ENCODE assay signal across 8 mouse cellular contexts in genomic region chr6:41605794-41606104, GRCm38 (mm10). TPM values are rescaled to one million over a fixed set of nuclear protein-coding genes. Genes with fewer than 3 reads are reported as not detected.
DNase-seq lines count a peak whose midpoint lies in the region; ATAC-seq and TF ChIP-seq lines count a peak whose summit lies in the region.

No protein-coding gene starts in this region.

- ATAC-seq in kidney, postnatal 0 days (replicated peaks; ENCODE audit: low FRiP score, low read depth), result peak; percentile 40; the same call in 1 of the 2 replicates
- ATAC-seq in embryonic facial prominence, embryonic 11.5 days (replicated peaks; ENCODE audit: insufficient number of reproducible peaks, low FRiP score, low TSS enrichment, low read depth), result peak; percentile 47
- ATAC-seq in hindbrain, embryonic 16.5 days, result peak; percentile 55
- ATAC-seq in midbrain, embryonic 16.5 days, result peak; percentile 66

- H3K27me3 ChIP-seq in kidney, postnatal 0 days (ENCODE audit: insufficient read depth, low read length), result no peaks in the 10 kb centered on the region
- no peaks in the 10 kb centered on the region for H3K27me3 ChIP-seq in embryonic facial prominence, embryonic 11.5 days (ENCODE audit: control insufficient read depth, insufficient read depth, low read length)
- no peaks in the 10 kb centered on the region for H3K27me3 ChIP-seq in hindbrain, embryonic 16.5 days (replicated peaks; ENCODE audit: control insufficient read depth, insufficient read depth, low read length)
- H3K27me3 ChIP-seq in midbrain, embryonic 16.5 days (ENCODE audit: control insufficient read depth, insufficient read depth, low read depth, low read length), result no peaks in the 10 kb centered on the region

- peak; percentile 2 for DNase-seq in kidney, postnatal 0 days (ENCODE audit: low spot score)
- no peak for DNase-seq in kidney, adult 9 months
- no peak for DNase-seq in embryonic facial prominence, embryonic 11.5 days (ENCODE audit: low spot score)
- DNase-seq in layer of hippocampus, adult 9-10 months (ENCODE audit: low spot score), result no peak
- no peak for DNase-seq in urinary bladder, adult 2 months (ENCODE audit: low spot score)
- no peak for DNase-seq in frontal cortex, postnatal 25 days (ENCODE audit: low spot score in 2 of 2)

- peak overlapping the region; percentile 61 for H3K4me3 ChIP-seq in kidney, postnatal 0 days (replicated peaks; ENCODE audit: low read depth, low read length)
- peak overlapping the region; percentile 61 for H3K4me3 ChIP-seq in embryonic facial prominence, embryonic 11.5 days (ENCODE audit: low read depth, low read length)
- H3K4me3 ChIP-seq in hindbrain, embryonic 16.5 days (ENCODE audit: low read length), result peak overlapping the region; percentile 68
- H3K4me3 ChIP-seq in midbrain, embryonic 16.5 days (ENCODE audit: low read depth, low read length), result peak overlapping the region; percentile 74

- H3K9me3 ChIP-seq in kidney, postnatal 0 days (replicated peaks; ENCODE audit: low read length), result no peaks in the 10 kb centered on the region
- H3K9me3 ChIP-seq in embryonic facial prominence, embryonic 11.5 days (replicated peaks; ENCODE audit: control insufficient read depth, low read length), result no peaks in the 10 kb centered on the region
- H3K9me3 ChIP-seq in hindbrain, embryonic 16.5 days (ENCODE audit: control insufficient read depth, low read length), result no peaks in the 10 kb centered on the region
- no peaks in the 10 kb centered on the region for H3K9me3 ChIP-seq in midbrain, embryonic 16.5 days (replicated peaks; ENCODE audit: control insufficient read depth, low read length, poor library complexity, severe bottlenecking)

- H3K36me3 ChIP-seq in kidney, postnatal 0 days (ENCODE audit: insufficient read depth, low read length), result no peaks in the 10 kb centered on the region
- no peaks in the 10 kb centered on the region for H3K36me3 ChIP-seq in embryonic facial prominence, embryonic 11.5 days (replicated peaks; ENCODE audit: control insufficient read depth, insufficient read depth, low read depth, low read length)
- no peaks in the 10 kb centered on the region for H3K36me3 ChIP-seq in hindbrain, embryonic 16.5 days (ENCODE audit: control insufficient read depth, insufficient read depth, low read length)
- no peaks in the 10 kb centered on the region for H3K36me3 ChIP-seq in midbrain, embryonic 16.5 days (ENCODE audit: control insufficient read depth, insufficient read depth, low read length)

- 0 out of 2 replicates have a peak, but pooled peaks cover 3% of the 10 kb centered on the region for H3K4me1 ChIP-seq in kidney, postnatal 0 days (replicated peaks; ENCODE audit: insufficient read depth, low read length)
- H3K4me1 ChIP-seq in embryonic facial prominence, embryonic 11.5 days (ENCODE audit: control insufficient read depth, insufficient read depth, low read length), result no peaks in the 10 kb centered on the region
- H3K4me1 ChIP-seq in hindbrain, embryonic 16.5 days (ENCODE audit: control insufficient read depth, insufficient read depth, low read depth, low read length), result peaks cover 17% of the 10 kb centered on the region
- H3K4me1 ChIP-seq in midbrain, embryonic 16.5 days (ENCODE audit: control insufficient read depth, insufficient read depth, low read length), result peaks cover 29% of the 10 kb centered on the region

- peak overlapping the region; percentile 97 for H3K4me2 ChIP-seq in kidney, postnatal 0 days (ENCODE audit: low read length)
- H3K4me2 ChIP-seq in embryonic facial prominence, embryonic 11.5 days (ENCODE audit: low read depth, low read length), result peak overlapping the region; percentile 87
- H3K4me2 ChIP-seq in hindbrain, embryonic 16.5 days (ENCODE audit: low read length), result peak overlapping the region; percentile 78
- peak overlapping the region; percentile 95 for H3K4me2 ChIP-seq in midbrain, embryonic 16.5 days (ENCODE audit: low read length)

- H3K9ac ChIP-seq in kidney, postnatal 0 days (ENCODE audit: low read depth, low read length), result peak overlapping the region; percentile 73
- peak overlapping the region; percentile 88 for H3K9ac ChIP-seq in embryonic facial prominence, embryonic 11.5 days (replicated peaks; ENCODE audit: low read length)
- H3K9ac ChIP-seq in hindbrain, embryonic 16.5 days (ENCODE audit: low read depth, low read length), result peak overlapping the region; percentile 83
- peak overlapping the region; percentile 93 for H3K9ac ChIP-seq in midbrain, embryonic 16.5 days (ENCODE audit: low read depth, low read length)

- TF ChIP-seq CTCF in kidney, postnatal 0 days (IDR thresholded peaks at IDR 0.05; ENCODE audit: low read depth), result no peak

- H3K27ac ChIP-seq in kidney, postnatal 0 days, result no peak overlapping the region
- H3K27ac ChIP-seq in embryonic facial prominence, embryonic 11.5 days (replicated peaks; ENCODE audit: low read depth, low read length), result 0 out of 2 replicates have a peak overlapping the region, but pooled peaks have one; percentile 91
- H3K27ac ChIP-seq in hindbrain, embryonic 16.5 days (ENCODE audit: low read depth, low read length), result peak overlapping the region; percentile 86
- H3K27ac ChIP-seq in midbrain, embryonic 16.5 days (ENCODE audit: low read length), result peak overlapping the region; percentile 90

- WGBS in kidney, postnatal 0 days, result 3% methylated on average over 7 of the region's 7 CpGs
- WGBS in embryonic facial prominence, embryonic 11.5 days, result 0% methylated on average over 7 of the region's 7 CpGs
- 1% methylated on average over 7 of the region's 7 CpGs for WGBS in hindbrain, embryonic 16.5 days
- 2% methylated on average over 7 of the region's 7 CpGs for WGBS in midbrain, embryonic 16.5 days

RNA-seq across cellular contexts. Expression of gene Ephb6, which starts 0.5 kb away (rescaled TPM):
- polyA plus RNA-seq in kidney, postnatal 0 days (2015; fragmentation: Nextera tagmentation; extraction: Ambion mirVana), result 11.8 and 11.9 TPM in 2 replicates
- 10.0 and 11.7 TPM in 2 replicates for polyA plus RNA-seq in embryonic facial prominence, embryonic 11.5 days (2014; fragmentation: Nextera tagmentation; extraction: Ambion mirVana)
- polyA plus RNA-seq in hindbrain, embryonic 16.5 days (2015; fragmentation: Nextera tagmentation; extraction: Ambion mirVana), result 39.4 and 46.6 TPM in 2 replicates
- 43.7 and 46.4 TPM in 2 replicates for polyA plus RNA-seq in midbrain, embryonic 16.5 days (2015; fragmentation: Nextera tagmentation; extraction: Ambion mirVana)
- polyA plus RNA-seq in urinary bladder, adult 2 months (2012; rRNA removed), result 10.7 and 11.2 TPM in 2 replicates

RNA-seq across cellular contexts. Expression of gene Trpv6, which starts 30.5 kb away (rescaled TPM):
- polyA plus RNA-seq in kidney, postnatal 0 days (2015; fragmentation: Nextera tagmentation; extraction: Ambion mirVana), result 5.7 and 5.8 TPM in 2 replicates
- 0.26 and 0.56 TPM in 2 replicates for polyA plus RNA-seq in embryonic facial prominence, embryonic 11.5 days (2014; fragmentation: Nextera tagmentation; extraction: Ambion mirVana)
- polyA plus RNA-seq in hindbrain, embryonic 16.5 days (2015; fragmentation: Nextera tagmentation; extraction: Ambion mirVana), result 0.61 and 1.2 TPM in 2 replicates
- polyA plus RNA-seq in midbrain, embryonic 16.5 days (2015; fragmentation: Nextera tagmentation; extraction: Ambion mirVana), result 0.85 and 0.93 TPM in 2 replicates
- polyA plus RNA-seq in urinary bladder, adult 2 months (2012; rRNA removed), result 0.15 and 0.22 TPM in 2 replicates
